Mouse (Mus musculus): ENCODE measurements around the gene Myom1.

GRCm38 (mm10) chr17:71074386-71074785 is 72.0 kb downstream of the Myom1 start:
- no peak for TF ChIP-seq CTCF (IDR thresholded peaks at IDR 0.05; ENCODE audit: control insufficient read depth, insufficient read depth, low read length)
- TF ChIP-seq POLR2A (IDR thresholded peaks at IDR 0.05; ENCODE audit: borderline replicate concordance, control insufficient read depth, low read depth, low read length): no peak
